Mouse (Mus musculus) megakaryocyte, embryonic 14.5 days (primary cell): ENCODE results near the gene Mcm10.

ENCODE experiments used
- FLI1 ChIP-seq: IDR thresholded peaks from 2 replicates; pipeline ENCODE4 v1.6.1; 2012; ENCODE audit warnings: low read length, inconsistent platforms, mixed read lengths
- GATA1 ChIP-seq: IDR thresholded peaks from 3 replicates; pipeline ENCODE4 v1.6.1; 2012; ENCODE audit warnings: mixed read lengths, low read length, inconsistent platforms, borderline replicate concordance

- no peak for TF ChIP-seq GATA1
- TF ChIP-seq FLI1, result no peak
Observed at GRCm38 (mm10) chr2:5058436-5058835, 45.8 kb upstream of the Mcm10 start.
